Mouse (Mus musculus) spleen, postnatal 36 days (tissue): ENCODE results near the gene Spop.

Experiments used
- DNase-seq, 2 experiments: peaks; one replicate each; pipeline ENCODE4 v3.0.0; 2022; ENCODE audit warnings: low spot score in 2 of 2, mixed read lengths in 1 of 2

Spop gene

DNA sequence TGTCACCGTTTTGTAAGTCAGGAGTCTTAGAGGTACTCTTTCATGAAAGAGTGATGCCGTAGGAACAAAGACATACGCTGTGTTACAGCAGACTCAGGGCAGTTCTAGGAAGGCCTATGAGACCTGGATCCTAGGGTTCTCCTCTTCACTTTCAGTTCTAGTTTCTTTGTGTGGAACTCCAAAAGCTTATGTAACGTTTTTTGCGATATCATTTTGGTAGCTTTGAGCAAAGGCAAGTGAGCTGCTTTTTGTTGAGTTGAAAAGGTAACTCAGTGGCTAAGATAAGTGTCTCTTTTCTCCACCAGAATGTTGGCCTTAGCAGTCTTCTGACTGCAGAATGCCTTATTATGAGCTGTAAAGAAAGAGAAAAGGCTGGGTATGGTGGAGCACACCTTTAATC is 3.5 kb downstream of the Spop start:
- DNase-seq: no peak

GRCm38 (mm10) chr11:95420880-95421435 is 7.1 kb downstream of the Spop start:
- DNase-seq: no peak

- no peak for DNase-seq
Measured at GRCm38 (mm10) chr11:95423505-95423904, 9.6 kb downstream of the Spop start.

GRCm38 (mm10) chr11:95431344-95431743 is 17.5 kb downstream of the Spop start:
- no peak for DNase-seq

DNA sequence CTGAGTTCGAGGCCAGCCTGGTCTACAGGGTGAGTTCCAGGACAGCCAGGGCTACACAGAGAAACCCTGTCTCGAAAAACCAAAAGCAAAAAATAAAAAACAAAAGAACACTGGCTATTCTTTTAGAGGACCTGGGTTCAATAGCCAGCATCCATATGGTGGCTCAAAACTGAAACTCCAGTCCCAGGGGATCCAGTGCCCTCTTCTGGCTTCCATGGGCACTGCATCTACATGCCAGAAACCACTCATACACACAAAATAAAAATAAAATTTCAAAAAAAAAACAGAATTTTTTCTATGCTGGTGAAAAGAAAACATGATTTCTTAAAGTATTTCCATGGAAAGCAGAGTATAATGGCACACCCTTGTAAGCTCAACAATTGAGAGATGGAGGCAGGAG is 18.3 kb downstream of the Spop start:
- peak; percentile 14 to 27 for DNase-seq

DNA sequence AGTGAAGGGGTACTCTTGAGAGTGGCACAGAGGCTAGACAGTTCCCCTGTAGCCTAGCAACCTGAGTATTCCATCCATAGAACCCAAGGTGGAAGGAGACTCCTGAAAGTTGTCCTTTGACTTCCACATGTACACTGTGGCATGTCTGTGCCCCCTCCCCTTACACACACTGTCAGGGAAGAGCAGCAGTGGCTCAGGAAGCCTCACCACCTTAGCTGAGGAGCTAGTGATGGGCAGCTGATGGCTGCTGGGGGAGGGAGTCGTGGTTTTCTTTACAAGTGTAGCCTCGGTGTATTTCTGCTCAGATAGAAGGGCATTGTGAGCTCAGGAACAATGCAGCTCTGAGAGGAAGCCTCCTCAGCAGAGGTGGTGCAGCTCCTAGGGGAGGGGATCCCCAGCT is 31.5 kb downstream of the Spop start:
- DNase-seq: no peak

DNA sequence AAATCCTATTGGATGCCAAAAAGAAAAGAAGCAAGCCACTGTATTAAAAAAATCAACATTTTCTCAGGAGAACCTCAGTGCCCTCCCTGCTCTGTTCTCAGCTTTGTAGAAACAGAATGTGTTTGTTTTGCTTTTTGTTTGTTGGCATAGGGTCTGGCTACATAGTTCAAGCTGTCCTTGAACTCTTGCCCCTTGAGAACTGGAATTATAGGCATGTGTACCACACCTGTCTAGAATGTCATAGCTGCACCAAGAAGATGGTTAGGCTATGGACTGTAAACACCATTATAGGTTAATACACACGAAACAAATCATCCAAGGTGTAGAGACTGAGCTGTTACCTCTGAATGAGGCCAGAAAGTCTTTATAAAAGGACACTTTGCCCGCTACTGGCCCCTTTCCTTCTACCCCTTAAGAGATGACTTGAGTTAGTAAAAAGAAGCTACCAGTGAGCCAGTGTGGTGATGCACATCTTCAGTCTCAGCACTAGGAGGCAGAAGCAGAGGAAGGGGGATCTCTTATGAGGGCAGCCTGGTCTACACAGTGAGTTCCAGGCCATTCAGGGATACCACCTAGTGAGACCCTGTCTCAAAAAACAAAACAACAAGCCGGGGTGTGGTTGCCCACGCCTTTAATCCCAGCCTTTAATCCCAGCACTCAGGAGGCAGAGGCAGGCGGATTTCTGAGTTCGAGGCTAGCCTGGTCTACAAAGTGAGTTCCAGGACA is 32.9 kb downstream of the Spop start:
- no peak for DNase-seq

- DNase-seq: no peak
Measured at GRCm38 (mm10) chr11:95448346-95448745, 34.5 kb downstream of the Spop start.

DNA sequence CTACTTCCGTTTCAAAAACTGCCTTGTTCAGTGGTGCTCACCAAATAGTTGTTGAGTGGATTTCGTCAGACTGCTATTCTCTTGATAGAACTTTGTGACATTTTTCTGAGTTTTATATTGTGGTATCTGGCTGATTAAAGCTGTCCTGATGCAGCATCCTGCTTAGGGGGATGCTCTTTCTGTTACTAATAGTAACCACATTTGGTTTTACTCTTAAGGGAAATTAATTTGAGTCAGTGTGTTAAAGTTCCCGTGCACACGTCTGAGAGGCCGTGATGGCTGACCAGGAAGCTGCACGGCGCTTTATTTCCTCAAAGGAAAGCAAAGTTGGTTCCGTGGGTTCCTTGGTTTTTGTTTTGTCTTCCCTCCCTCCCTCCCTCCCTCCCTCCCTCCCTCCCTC is 41.5 kb downstream of the Spop start:
- no peak for DNase-seq

DNA sequence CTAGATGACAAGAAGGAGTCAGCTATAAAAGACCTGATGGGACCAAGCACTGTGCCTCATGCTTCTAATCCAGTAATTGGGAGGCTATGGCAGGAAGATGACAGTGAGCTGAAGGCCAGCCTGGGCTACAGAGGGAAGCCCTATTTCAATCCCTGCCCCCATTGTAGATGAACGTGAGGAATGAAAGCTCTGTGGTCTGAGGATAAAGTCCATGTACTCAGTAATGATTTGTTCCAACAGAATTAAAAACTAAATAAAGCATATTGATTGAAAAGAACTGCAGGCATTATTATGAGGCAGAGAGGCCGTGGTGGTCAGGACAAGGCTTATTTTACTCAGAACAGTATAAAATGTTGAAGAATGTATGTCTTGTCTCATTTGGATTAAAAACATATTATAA is 47.0 kb downstream of the Spop start:
- no peak for DNase-seq

GRCm38 (mm10) chr11:95462168-95462567 is 48.3 kb downstream of the Spop start:
- no peak for DNase-seq

GRCm38 (mm10) chr11:95467731-95468130 is 53.9 kb downstream of the Spop start:
- DNase-seq: no peak

GRCm38 (mm10) chr11:95472942-95473341 is 59.1 kb downstream of the Spop start:
- DNase-seq: no peak

DNA sequence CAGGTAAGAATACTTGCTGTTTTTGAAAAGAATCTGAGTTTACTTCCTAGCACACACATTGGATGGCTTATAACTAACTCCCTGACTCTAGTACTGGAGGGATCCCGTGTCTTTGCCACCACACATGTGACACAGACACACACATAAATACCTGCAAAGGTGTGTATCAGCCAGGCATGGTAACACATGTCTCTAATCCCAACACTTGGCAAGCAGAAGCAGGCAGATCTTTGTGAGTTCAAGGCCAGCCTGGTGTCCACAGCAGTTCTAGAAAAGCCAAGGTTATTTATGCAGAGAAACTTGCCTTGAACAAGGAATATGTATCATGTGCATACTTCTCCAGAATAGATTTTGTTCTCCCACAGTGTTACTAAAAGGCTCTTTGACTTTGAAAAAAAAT is 59.6 kb downstream of the Spop start:
- no peak for DNase-seq

- DNase-seq: no peak
Measured at GRCm38 (mm10) chr11:95476323-95476722, 62.4 kb downstream of the Spop start.

- DNase-seq: no peak
Measured at GRCm38 (mm10) chr11:95479458-95479857, 65.6 kb downstream of the Spop start.

DNA sequence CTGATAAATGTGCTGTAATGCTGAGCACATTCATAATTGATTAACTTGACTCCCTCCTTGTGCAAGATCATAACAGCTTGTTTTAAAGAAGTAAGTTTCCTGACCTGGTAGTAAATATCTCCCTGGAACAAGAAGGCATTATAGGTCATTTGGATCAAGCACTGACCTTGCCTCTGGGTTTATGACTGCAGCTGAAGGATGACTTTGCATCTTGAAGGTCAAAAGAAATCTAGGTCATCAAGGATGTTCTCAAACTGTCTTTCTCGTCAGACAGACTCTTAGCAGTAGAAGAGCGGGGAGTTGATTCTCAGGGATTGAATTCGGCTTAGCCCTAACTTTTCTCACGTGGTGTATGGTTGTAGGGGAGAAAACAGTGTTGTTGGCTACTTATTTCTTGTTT is 66.8 kb downstream of the Spop start:
- no peak for DNase-seq

DNA sequence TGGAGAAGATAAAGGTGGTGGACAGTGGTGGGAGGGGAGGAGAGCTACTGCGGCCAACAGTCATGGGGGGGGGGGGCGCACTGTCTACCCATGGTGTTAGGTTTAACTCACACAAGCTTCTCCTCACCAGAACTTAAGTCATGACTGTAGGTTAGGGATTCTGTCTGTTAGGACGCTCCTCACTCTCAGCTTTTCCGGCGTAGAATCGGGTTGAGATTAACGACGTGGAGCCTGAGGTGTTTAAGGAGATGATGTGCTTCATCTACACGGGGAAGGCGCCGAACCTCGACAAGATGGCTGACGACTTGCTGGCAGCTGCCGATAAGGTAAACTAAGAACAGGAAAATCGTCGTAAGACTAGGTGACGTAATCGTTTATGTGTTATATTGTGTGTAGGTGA is 71.8 kb downstream of the Spop start:
- no peak for DNase-seq

GRCm38 (mm10) chr11:95487237-95487636 is 73.4 kb downstream of the Spop start:
- no peak for DNase-seq

GRCm38 (mm10) chr11:95490104-95490503 is 76.2 kb downstream of the Spop start:
- no peak for DNase-seq

- no peak for DNase-seq
Measured at GRCm38 (mm10) chr11:95492256-95492655, 78.4 kb downstream of the Spop start.

DNA sequence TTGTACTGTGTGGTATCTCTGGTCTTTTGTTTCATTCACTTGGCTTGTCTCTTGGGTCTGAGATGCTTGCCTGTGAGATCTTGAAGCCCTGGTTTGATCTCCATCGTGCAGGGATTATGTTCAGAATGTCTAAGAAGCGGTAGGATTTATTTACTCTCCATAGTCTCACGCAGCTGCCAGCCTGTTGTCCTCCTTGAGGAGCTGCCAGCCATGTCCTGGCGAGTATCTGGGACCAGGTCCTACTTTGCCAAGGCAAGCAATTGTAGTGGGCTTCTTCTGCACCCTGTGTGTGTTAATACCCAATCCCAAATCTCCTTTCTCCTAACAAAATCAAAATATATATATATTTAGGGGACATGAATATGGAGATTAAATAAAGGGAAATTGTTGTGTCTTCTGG is 79.1 kb downstream of the Spop start:
- DNase-seq: no peak

- DNase-seq: no peak
Measured at GRCm38 (mm10) chr11:95493950-95494349, 80.1 kb downstream of the Spop start.

DNA sequence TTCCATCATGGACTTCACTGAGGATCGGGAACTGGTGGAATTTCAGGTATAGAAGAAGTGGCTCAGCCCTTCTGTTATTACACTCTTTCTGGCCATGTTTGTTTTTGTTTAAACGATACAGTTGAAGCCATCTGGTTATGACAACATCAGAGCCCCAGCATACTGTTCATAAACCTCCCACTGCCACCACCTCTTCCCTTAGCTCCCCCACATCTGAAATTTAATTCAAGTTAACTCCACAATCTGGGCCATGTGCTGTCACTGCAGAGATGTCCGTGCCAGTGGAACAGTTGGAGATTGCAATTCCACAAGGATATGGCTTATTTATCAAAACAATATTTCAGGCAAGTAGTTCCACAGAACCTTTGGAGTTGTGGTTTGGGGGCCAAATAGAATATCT is 80.5 kb downstream of the Spop start:
- no peak for DNase-seq
